In genomic region chr1:40879051-40879450, GRCm38 (mm10) we compare ENCODE assay signal across 8 mouse cellular contexts.
DNase-seq lines count a peak whose midpoint lies in the region.

No protein-coding gene starts in this region.

- DNase-seq in adrenal gland, adult 18-20 months (ENCODE audit: low spot score in 2 of 2), result peak; percentile 12 to 35
- DNase-seq in adrenal gland, adult 8-10 months, result no peak
- peak; percentile 38 for DNase-seq in ovary, postnatal 36 days (ENCODE audit: low spot score)
- no peak for DNase-seq in ovary, adult 18-20 months (ENCODE audit: low spot score)
- peak; percentile 62 for DNase-seq in embryo, embryonic 9.5 days (ENCODE audit: extremely low spot score)
- peak; percentile 5 for DNase-seq in induced T-regulatory cell, adult 2 months (ENCODE audit: low read depth)
- DNase-seq in left cerebral cortex, postnatal 4 days, result peak; percentile 63
- no peak for DNase-seq in spleen, adult 18-20 months

- intact Hi-C loops in left cerebral cortex, postnatal 4 days (cut with DNase I), result no loop called here

Comparison
In these comparisons a context has a peak if more than half of its experiments do, and no peak if none do; other contexts are left out.
1. DNase-seq: peak in adrenal gland, adult 18-20 months (2 of 2), ovary, postnatal 36 days (single experiment), embryo, embryonic 9.5 days (single experiment), induced T-regulatory cell, adult 2 months (single experiment) and left cerebral cortex, postnatal 4 days (single experiment); none in adrenal gland, adult 8-10 months (single experiment), ovary, adult 18-20 months (single experiment) and spleen, adult 18-20 months (0 of 2).